Mouse (Mus musculus) CH12.LX (cell line): ENCODE measurements around the gene Ccl7.

Experiments used
- BHLHE40 ChIP-seq: IDR thresholded peaks from 2 replicates; pipeline ENCODE4 v1.6.1; 2011; ENCODE audit warnings: mild to moderate bottlenecking, low read depth, low read length, improper control_type of control experiment
- CHD2 ChIP-seq: IDR thresholded peaks from 2 replicates; pipeline ENCODE4 v1.6.1; 2011; ENCODE audit warnings: low read length, improper control_type of control experiment
- CTCF ChIP-seq, 2 experiments: IDR thresholded peaks in 1 of 2; conservative IDR thresholded peaks in 1 of 2; 2 replicates each; pipeline ENCODE4 v1.5.1; 2011 to 2012; ENCODE audit warnings: low read depth in 2 of 2, low read length in 2 of 2, improper control_type of control experiment in 1 of 2, inconsistent platforms in 1 of 2, mild to moderate bottlenecking in 1 of 2, moderate library complexity in 1 of 2
- E2F4 ChIP-seq: IDR thresholded peaks from 2 replicates; pipeline ENCODE4 v1.6.1; 2011; ENCODE audit warnings: low read depth, low read length, improper control_type of control experiment; ENCODE audit not compliant: insufficient replicate concordance
- EP300 ChIP-seq: IDR thresholded peaks from 2 replicates; pipeline ENCODE4 v1.6.1; 2011; ENCODE audit warnings: low read length, improper control_type of control experiment
- KAT2A ChIP-seq: IDR thresholded peaks from 2 replicates; pipeline ENCODE4 v1.6.1; 2012; ENCODE audit warnings: low read length, improper control_type of control experiment, inconsistent platforms; ENCODE audit not compliant: insufficient replicate concordance
- MAX ChIP-seq: IDR thresholded peaks from 2 replicates; pipeline ENCODE4 v1.6.1; 2011; ENCODE audit warnings: low read length, improper control_type of control experiment
- MEF2A ChIP-seq: IDR thresholded peaks from 2 replicates; pipeline ENCODE4 v1.6.1; 2014; ENCODE audit warnings: low read depth, mild to moderate bottlenecking, inconsistent platforms, low read length, improper control_type of control experiment, borderline replicate concordance
- NELFE ChIP-seq: IDR thresholded peaks from 2 replicates; pipeline ENCODE4 v1.6.1; 2011; ENCODE audit warnings: low read depth, low read length, improper control_type of control experiment
- NRF1 ChIP-seq: IDR thresholded peaks from 2 replicates; pipeline ENCODE4 v1.6.1; 2014; ENCODE audit warnings: low read depth, mild to moderate bottlenecking, inconsistent platforms, low read length, improper control_type of control experiment, moderate library complexity
- POLR2A ChIP-seq: IDR thresholded peaks from 2 replicates; pipeline ENCODE4 v1.6.1; 2011; ENCODE audit warnings: low read depth, mild to moderate bottlenecking, improper control_type of control experiment, low read length
- RAD21 ChIP-seq: IDR thresholded peaks from 2 replicates; pipeline ENCODE4 v1.6.1; 2011; ENCODE audit warnings: low read depth, mild to moderate bottlenecking, low read length, improper control_type of control experiment, moderate library complexity
- RCOR1 ChIP-seq: conservative IDR thresholded peaks from 2 replicates; pipeline ENCODE4 v1.6.1; 2012; ENCODE audit warnings: low read depth, mild to moderate bottlenecking, inconsistent platforms, low read length, improper control_type of control experiment
- ZNF384 ChIP-seq: IDR thresholded peaks from 2 replicates; pipeline ENCODE4 v1.6.1; 2012; ENCODE audit warnings: low read depth, low read length, improper control_type of control experiment, inconsistent platforms

- no peak for TF ChIP-seq POLR2A
- TF ChIP-seq ZNF384 = no peak
- no peak for TF ChIP-seq NELFE
- TF ChIP-seq KAT2A = no peak
- TF ChIP-seq CTCF (conservative IDR thresholded peaks at IDR 0.05 in 1 of 2, IDR thresholded peaks at IDR 0.05 in 1 of 2; ENCODE audit: low read depth in 2 of 2, low read length in 2 of 2) = no peak
- no peak for TF ChIP-seq RAD21
- no peak for TF ChIP-seq NRF1
- TF ChIP-seq MEF2A = no peak
- TF ChIP-seq MAX = no peak
- no peak for TF ChIP-seq RCOR1
- TF ChIP-seq E2F4 = no peak
- no peak for TF ChIP-seq BHLHE40
- TF ChIP-seq EP300 = no peak
- TF ChIP-seq CHD2 = no peak
These were observed 33.9 kb upstream of the Ccl7 start for GRCm38 (mm10) chr11:82011411-82012193.
